Mouse (Mus musculus) liver, embryonic 13.5 days (tissue): ENCODE results near the gene Vmn1r1. TPM values are rescaled to one million over a fixed set of nuclear protein-coding genes. Genes with fewer than 3 reads are reported as not detected.
"Not testable (repeated sequence)": the region's sequence is repeated elsewhere in the genome, so short reads cannot be mapped to it uniquely, and the experiment has no call there.

ENCODE experiments used
- ATAC-seq: fragments of 200-750 bp; cut with Nextera tagmentation; 2 replicates; pipeline ENCODE4 v1.8.0; 2017; ENCODE audit warnings: low read depth, mild to moderate bottlenecking, moderate number of reproducible peaks, moderate library complexity
- DNase-seq: peaks from one replicate; pipeline ENCODE4 v3.0.0; 2022
- H3K27ac ChIP-seq: fragments of 300-500 bp; sonication (generic); 2 replicates; pipeline ENCODE4 v1.5.1; 2015; ENCODE audit warnings: moderate library complexity, mild to moderate bottlenecking, inconsistent platforms
- H3K27me3 ChIP-seq: fragments of 300-500 bp; sonication (generic); 2 replicates; pipeline ENCODE4 v1.6.1; 2015; ENCODE audit warnings: mild to moderate bottlenecking, inconsistent platforms
- H3K36me3 ChIP-seq: fragments of 300-500 bp; sonication (generic); 2 replicates; pipeline ENCODE4 v1.6.1; 2015; ENCODE audit warnings: mild to moderate bottlenecking, inconsistent platforms
- H3K4me1 ChIP-seq: fragments of 300-500 bp; sonication (generic); replicated peaks from 2 replicates; pipeline ENCODE4 v1.6.1; 2015; ENCODE audit warnings: inconsistent platforms
- H3K4me2 ChIP-seq: fragments of 300-500 bp; sonication (generic); 2 replicates; pipeline ENCODE4 v1.6.1; 2015; ENCODE audit warnings: inconsistent platforms, mild to moderate bottlenecking, moderate library complexity
- H3K4me3 ChIP-seq: fragments of 300-500 bp; sonication (generic); replicated peaks from 2 replicates; pipeline ENCODE4 v1.5.1; 2015; ENCODE audit warnings: mild to moderate bottlenecking, inconsistent platforms
- H3K9ac ChIP-seq: fragments of 300-500 bp; sonication (generic); 2 replicates; pipeline ENCODE4 v1.6.1; 2015; ENCODE audit warnings: mild to moderate bottlenecking, inconsistent platforms
- H3K9me3 ChIP-seq: fragments of 300-500 bp; sonication (generic); replicated peaks from 2 replicates; pipeline ENCODE4 v1.6.1; 2016; ENCODE audit warnings: inconsistent platforms
- WGBS: fragments of 180-500 bp; shearing (Covaris S2); methylation state at CpG from one replicate; pipeline ENCODE4 v1.1.7; 2015; ENCODE audit not compliant: insufficient replicate concordance; 5-methylcytosine and 5-hydroxymethylcytosine counted together
- polyA plus RNA-seq: library from polyadenylated mRNA; unstranded; fragments of >200 nt; fragmentation: Nextera tagmentation; extraction: Ambion mirVana; gene quantifications from 2 replicates; pipeline ENCODE4 v1.2.1, GENCODE M21; 2015

The Vmn1r1 gene
- not detected in 2 replicates for polyA plus RNA-seq

GRCm38 (mm10) chr1:182164386-182164785, at the start of gene Vmn1r1:
Gene Vmn1r1, minus strand, starts transcription at chr1:182164486.
- Histone ChIP-seq H3K9me3 (no peaks in the 10 kb centered on the region), H3K4me3 (no peak within 1 kb of the TSS), H3K27ac (no peak within 1 kb of the TSS), H3K4me2 (no peak within 1 kb of the TSS), H3K36me3 (no peaks in the 10 kb centered on the region), H3K9ac (no peak within 1 kb of the TSS), H3K4me1 (no peaks in the 10 kb centered on the region), H3K27me3 (no peaks in the 10 kb centered on the region)
- 68% methylated on average over 7 of the region's 7 CpGs for WGBS
- ATAC-seq (no peak), DNase-seq (no peak)

GRCm38 (mm10) chr1:182210322-182210721, 46.0 kb upstream of the Vmn1r1 start:
- DNase-seq = no peak
- Histone ChIP-seq H3K36me3 (no peaks in the 10 kb centered on the region), H3K27ac (no peak overlapping the region), H3K9ac (no peak overlapping the region), H3K27me3 (no peaks in the 10 kb centered on the region), H3K9me3 (no peaks in the 10 kb centered on the region), H3K4me1 (no peaks in the 10 kb centered on the region), H3K4me2 (no peak overlapping the region), H3K4me3 (no peak overlapping the region)
- 66% methylated on average over 2 of the region's 2 CpGs for WGBS
- ATAC-seq = no peak

- H3K4me2 ChIP-seq = no peak overlapping the region
- no peaks in the 10 kb centered on the region for H3K27me3 ChIP-seq
- DNase-seq (no peak), ATAC-seq (no peak)
- no peaks in the 10 kb centered on the region for H3K9me3 ChIP-seq
- H3K36me3 ChIP-seq = no peaks in the 10 kb centered on the region
- H3K4me1 ChIP-seq = 0 out of 2 replicates have a peak, but pooled peaks cover 10% of the 10 kb centered on the region
- no peak overlapping the region for H3K9ac ChIP-seq
- H3K4me3 ChIP-seq = no peak overlapping the region
- H3K27ac ChIP-seq = no peak overlapping the region
- WGBS = 39% methylated on average over 1 of the region's 1 CpGs
Measured at GRCm38 (mm10) chr1:182192581-182192980, 28.3 kb upstream of the Vmn1r1 start.

GRCm38 (mm10) chr1:182191816-182192545, 27.7 kb upstream of the Vmn1r1 start:
- H3K27ac ChIP-seq = no peak overlapping the region
- no peak overlapping the region for H3K4me3 ChIP-seq
- H3K9me3 ChIP-seq = no peaks in the 10 kb centered on the region
- no peak for ATAC-seq
- H3K9ac ChIP-seq = no peak overlapping the region
- DNase-seq = no peak
- H3K36me3 ChIP-seq = no peaks in the 10 kb centered on the region
- H3K4me1 ChIP-seq = 0 out of 2 replicates have a peak, but pooled peaks cover 10% of the 10 kb centered on the region
- WGBS = 43% methylated on average over 10 of the region's 10 CpGs
- no peaks in the 10 kb centered on the region for H3K27me3 ChIP-seq
- H3K4me2 ChIP-seq = no peak overlapping the region

GRCm38 (mm10) chr1:182191181-182191580, 26.9 kb upstream of the Vmn1r1 start:
- 38% methylated on average over 4 of the region's 5 CpGs for WGBS
- H3K9me3 ChIP-seq = no peaks in the 10 kb centered on the region
- H3K9ac ChIP-seq = no peak overlapping the region
- no peak overlapping the region for H3K4me3 ChIP-seq
- no peaks in the 10 kb centered on the region for H3K27me3 ChIP-seq
- no peak for ATAC-seq
- DNase-seq = no peak
- H3K27ac ChIP-seq = no peak overlapping the region
- H3K4me2 ChIP-seq = no peak overlapping the region
- no peaks in the 10 kb centered on the region for H3K36me3 ChIP-seq
- H3K4me1 ChIP-seq = 0 out of 2 replicates have a peak, but pooled peaks cover 10% of the 10 kb centered on the region

- Histone ChIP-seq H3K4me3 (no peak overlapping the region), H3K4me2 (no peak overlapping the region), H3K27me3 (no peaks in the 10 kb centered on the region), H3K9me3 (no peaks in the 10 kb centered on the region), H3K9ac (no peak overlapping the region), H3K27ac (no peak overlapping the region), H3K4me1 (0 out of 2 replicates have a peak, but pooled peaks cover 10% of the 10 kb centered on the region), H3K36me3 (no peaks in the 10 kb centered on the region)
- DNase-seq (no peak), ATAC-seq (peak; percentile 51; the same call in 1 of the 2 replicates)
- WGBS = 47% methylated on average over 3 of the region's 3 CpGs
Measured at GRCm38 (mm10) chr1:182189669-182190440, 25.6 kb upstream of the Vmn1r1 start.

GRCm38 (mm10) chr1:182182449-182182848, 18.2 kb upstream of the Vmn1r1 start:
- H3K36me3 ChIP-seq, H3K4me3 ChIP-seq, H3K9me3 ChIP-seq, ATAC-seq, DNase-seq, H3K4me2 ChIP-seq, H3K9ac ChIP-seq, H3K4me1 ChIP-seq, H3K27me3 ChIP-seq, H3K27ac ChIP-seq: not testable (repeated sequence)
- WGBS = 77% methylated on average over 4 of the region's 4 CpGs

GRCm38 (mm10) chr1:182181456-182182305, 17.4 kb upstream of the Vmn1r1 start:
- whole genome bisulfite sequencing = 64% methylated on average over 5 of the region's 5 CpGs
- H3K4me1 ChIP-seq = no peaks in the 10 kb centered on the region
- H3K9me3 ChIP-seq = no peaks in the 10 kb centered on the region
- no peak overlapping the region for H3K9ac ChIP-seq
- ATAC-seq = no peak
- H3K4me3 ChIP-seq = no peak overlapping the region
- H3K27ac ChIP-seq = no peak overlapping the region
- no peak for DNase-seq
- no peaks in the 10 kb centered on the region for H3K27me3 ChIP-seq
- no peak overlapping the region for H3K4me2 ChIP-seq
- no peaks in the 10 kb centered on the region for H3K36me3 ChIP-seq

- not testable (repeated sequence) for H3K27ac ChIP-seq, H3K36me3 ChIP-seq, ATAC-seq, H3K27me3 ChIP-seq, H3K4me1 ChIP-seq, H3K4me2 ChIP-seq, H3K9ac ChIP-seq, DNase-seq, H3K9me3 ChIP-seq, H3K4me3 ChIP-seq
- 76% methylated on average over 19 of the region's 19 CpGs for WGBS
Measured at GRCm38 (mm10) chr1:182176985-182177384, 12.7 kb upstream of the Vmn1r1 start.

- H3K9ac ChIP-seq, H3K36me3 ChIP-seq, DNase-seq, H3K27me3 ChIP-seq, H3K4me1 ChIP-seq, H3K27ac ChIP-seq, ATAC-seq, H3K4me3 ChIP-seq, H3K9me3 ChIP-seq, H3K4me2 ChIP-seq: not testable (repeated sequence)
- 61% methylated on average over 6 of the region's 6 CpGs for WGBS
Measured at GRCm38 (mm10) chr1:182170206-182170605, 5.9 kb upstream of the Vmn1r1 start.

GRCm38 (mm10) chr1:182162951-182163350, 1.3 kb downstream of the Vmn1r1 start:
- Histone ChIP-seq H3K36me3 (no peaks in the 10 kb centered on the region), H3K4me1 (no peaks in the 10 kb centered on the region), H3K4me3 (no peak overlapping the region), H3K27ac (no peak overlapping the region), H3K27me3 (no peaks in the 10 kb centered on the region), H3K9ac (no peak overlapping the region), H3K9me3 (no peaks in the 10 kb centered on the region), H3K4me2 (no peak overlapping the region)
- ATAC-seq (no peak), DNase-seq (no peak)
- WGBS = 26% methylated on average over 5 of the region's 5 CpGs
